Mouse (Mus musculus) large intestine, adult 2 months (tissue): Measurements from ENCODE around the gene Tmub1. TPM values are rescaled to one million over a fixed set of nuclear protein-coding genes. Genes with fewer than 3 reads are reported as not detected.

Source experiments
- DNase-seq: peaks from one replicate; pipeline ENCODE4 v3.0.0-alpha.2; 2012; ENCODE audit warnings: low read depth, low spot score
- WGBS: fragments of 180-500 bp; shearing (Covaris S2); methylation state at CpG from one replicate; pipeline ENCODE4 v1.1.7; 2018; 5-methylcytosine and 5-hydroxymethylcytosine counted together
- polyA plus RNA-seq: library from polyadenylated mRNA; depleted of rRNA; stranded (reverse); fragments of >200 nt; gene quantifications from 2 replicates; pipeline ENCODE4 v1.2.3, GENCODE M21; 2012; rRNA removed

Tmub1 gene
- polyA plus RNA-seq: 65.4 and 70.3 TPM in 2 replicates

- 2% methylated on average over 34 of the region's 34 CpGs for WGBS
These were observed at the start of gene Tmub1 for GRCm38 (mm10) chr5:24447624-24448298. Gene Tmub1, minus strand, starts transcription at chr5:24447854.

GRCm38 (mm10) chr5:24496756-24497155, 49.1 kb upstream of the Tmub1 start:
- WGBS: 89% methylated on average over 6 of the region's 6 CpGs
- DNase-seq: no peak

More at GRCm38 (mm10) chr5:24447624-24448298, at the start of gene Tmub1:
- DNase-seq: no peak

GRCm38 (mm10) chr5:24495019-24495418, 47.4 kb upstream of the Tmub1 start:
- 95% methylated on average over 15 of the region's 15 CpGs for WGBS
- DNase-seq: no peak

GRCm38 (mm10) chr5:24492546-24493285, 45.1 kb upstream of the Tmub1 start:
- WGBS: 35% methylated on average over 16 of the region's 16 CpGs
- no peak for DNase-seq

- no peak for DNase-seq
- 42% methylated on average over 14 of the region's 14 CpGs for WGBS
These were observed 42.8 kb upstream of the Tmub1 start for GRCm38 (mm10) chr5:24490413-24490920.

- no peak for DNase-seq
- WGBS: 97% methylated on average over 5 of the region's 5 CpGs
These were observed 39.1 kb upstream of the Tmub1 start for GRCm38 (mm10) chr5:24486738-24487137.

- WGBS: 4% methylated on average over 8 of the region's 8 CpGs
- DNase-seq: no peak
These were observed 38.4 kb upstream of the Tmub1 start for GRCm38 (mm10) chr5:24486097-24486496.

GRCm38 (mm10) chr5:24484963-24485362, 37.3 kb upstream of the Tmub1 start:
- 88% methylated on average over 22 of the region's 22 CpGs for WGBS

GRCm38 (mm10) chr5:24483326-24483725, 35.7 kb upstream of the Tmub1 start:
- DNase-seq: no peak
- WGBS: 18% methylated on average over 11 of the region's 11 CpGs

More at GRCm38 (mm10) chr5:24484963-24485362, 37.3 kb upstream of the Tmub1 start:
- DNase-seq: no peak

GRCm38 (mm10) chr5:24482247-24483079, 34.8 kb upstream of the Tmub1 start:
- WGBS: 47% methylated on average over 41 of the region's 41 CpGs
- DNase-seq: no peak

- DNase-seq: no peak
- 18% methylated on average over 4 of the region's 4 CpGs for WGBS
These were observed 34.0 kb upstream of the Tmub1 start for GRCm38 (mm10) chr5:24481647-24482046.

GRCm38 (mm10) chr5:24477909-24478308, 30.3 kb upstream of the Tmub1 start:
- WGBS: 89% methylated on average over 9 of the region's 9 CpGs
- DNase-seq: no peak

- DNase-seq: peak; percentile 59
- WGBS: 30% methylated on average over 6 of the region's 6 CpGs
These were observed 28.0 kb upstream of the Tmub1 start for GRCm38 (mm10) chr5:24475476-24476241.

GRCm38 (mm10) chr5:24474723-24475261, 27.1 kb upstream of the Tmub1 start:
- DNase-seq: no peak
- 17% methylated on average over 67 of the region's 67 CpGs for WGBS

- WGBS: 20% methylated on average over 77 of the region's 77 CpGs
- no peak for DNase-seq
These were observed 26.5 kb upstream of the Tmub1 start for GRCm38 (mm10) chr5:24474025-24474722.

- DNase-seq: no peak
- WGBS: 52% methylated on average over 7 of the region's 7 CpGs
These were observed 25.4 kb upstream of the Tmub1 start for GRCm38 (mm10) chr5:24472884-24473619.

GRCm38 (mm10) chr5:24470600-24470999, 22.9 kb upstream of the Tmub1 start:
- 11% methylated on average over 5 of the region's 5 CpGs for WGBS
- peak; percentile 81 for DNase-seq

- whole genome bisulfite sequencing: 79% methylated on average over 12 of the region's 12 CpGs
- no peak for DNase-seq
These were observed 19.1 kb upstream of the Tmub1 start for GRCm38 (mm10) chr5:24466762-24467161.
